Mouse (Mus musculus): ENCODE measurements around the gene Hoxa11. TPM values are rescaled to one million over a fixed set of nuclear protein-coding genes. Genes with fewer than 3 reads are reported as not detected.
A peak's percentile ranks its signal among the peaks of the same experiment; 100 is the strongest.

The Hoxa11 gene
- not detected in 2 replicates for polyA plus RNA-seq (2016; fragmentation: Nextera tagmentation; extraction: Ambion mirVana)

DNA sequence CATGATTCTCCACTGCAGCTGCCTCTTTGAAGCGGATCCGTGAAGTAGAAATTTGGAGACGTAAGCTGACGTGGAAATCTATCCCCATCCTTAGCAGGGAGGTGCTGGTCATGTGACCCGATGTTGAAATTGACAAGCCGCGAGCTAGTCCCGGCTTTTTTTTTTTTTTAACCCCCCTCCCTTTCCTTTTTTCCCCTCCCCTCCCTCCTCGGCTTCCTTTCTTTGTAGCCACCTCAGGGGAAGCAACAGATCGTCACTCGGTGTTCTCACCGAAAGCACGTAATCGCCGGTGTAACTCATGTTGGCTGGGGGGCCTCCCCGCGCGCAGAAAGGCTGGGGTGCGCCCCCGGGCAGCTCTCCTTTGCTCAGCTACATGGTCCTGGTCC lies at the start of gene Hoxa11:
TSS of gene Hoxa11 (minus strand) at position 54 of the 386 bp plus-strand sequence.
- no peak for DNase-seq (ENCODE audit: low spot score)
- peaks cover 100% of the 10 kb centered on the region for H3K27me3 ChIP-seq (replicated peaks; ENCODE audit: low read depth, poor library complexity, severe bottlenecking)
- H3K27ac ChIP-seq (replicated peaks), result no peak within 1 kb of the TSS
- H3K36me3 ChIP-seq (replicated peaks), result no peaks in the 10 kb centered on the region
- WGBS, result under 1% methylated on average over 20 of the region's 20 CpGs
- no peaks in the 10 kb centered on the region for H3K9me3 ChIP-seq
- H3K4me1 ChIP-seq, result peaks cover 15% of the 10 kb centered on the region
- no peak within 1 kb of the TSS for H3K4me3 ChIP-seq

DNA sequence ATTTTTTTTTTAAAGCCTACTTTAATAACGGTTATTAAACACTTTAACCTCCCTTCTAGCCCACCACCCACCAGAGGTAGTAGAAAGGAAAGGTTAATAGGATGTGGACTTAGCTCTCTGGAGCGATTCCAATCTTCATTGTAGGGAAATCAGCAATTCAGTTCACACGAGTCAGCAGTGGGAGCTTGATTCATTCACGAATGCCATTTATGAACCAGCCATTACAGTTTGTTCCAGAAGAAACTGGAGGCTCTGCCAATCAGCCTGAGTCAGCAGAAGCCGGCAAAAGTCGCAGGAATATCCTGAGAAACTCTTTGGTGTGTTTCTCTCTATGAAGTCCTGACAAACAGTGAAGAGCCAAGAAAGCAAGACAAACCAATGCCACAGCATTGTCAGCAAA lies 49.0 kb upstream of the Hoxa11 start:
- 82% methylated on average over 6 of the region's 6 CpGs for WGBS
- H3K4me1 ChIP-seq, result peaks cover 9% of the 10 kb centered on the region
- no peaks in the 10 kb centered on the region for H3K36me3 ChIP-seq (replicated peaks)
- H3K27ac ChIP-seq (replicated peaks), result no peak overlapping the region
- peaks cover 94% of the 10 kb centered on the region for H3K27me3 ChIP-seq (replicated peaks; ENCODE audit: low read depth, poor library complexity, severe bottlenecking)
- no peak for DNase-seq (ENCODE audit: low spot score)
- H3K4me3 ChIP-seq, result no peak overlapping the region
- no peaks in the 10 kb centered on the region for H3K9me3 ChIP-seq

DNA sequence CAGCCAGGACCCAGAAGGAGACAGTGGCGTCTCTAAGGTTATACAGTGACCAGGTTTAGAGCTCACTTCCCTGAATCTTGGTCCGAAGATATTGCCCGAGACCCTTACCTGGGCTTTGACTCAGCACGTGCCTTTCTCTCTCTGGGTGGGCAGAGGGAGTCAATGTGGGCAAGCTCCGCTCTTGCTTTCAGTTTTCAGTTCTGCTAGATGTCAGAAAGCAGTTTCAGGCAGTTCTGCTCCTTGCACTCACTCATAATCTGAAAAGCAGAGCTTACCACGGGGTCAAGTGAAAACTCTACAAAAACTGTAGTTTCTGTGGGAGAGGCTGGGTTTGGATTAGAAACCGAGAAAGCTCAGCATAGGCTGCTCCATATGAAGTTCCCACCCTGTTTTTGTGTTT lies 46.7 kb upstream of the Hoxa11 start:
- DNase-seq (ENCODE audit: low spot score), result no peak
- Histone ChIP-seq H3K4me1 (peaks cover 9% of the 10 kb centered on the region), H3K27me3 (replicated peaks; ENCODE audit: low read depth, poor library complexity, severe bottlenecking) (peaks cover 97% of the 10 kb centered on the region), H3K4me3 (no peak overlapping the region), H3K36me3 (replicated peaks) (no peaks in the 10 kb centered on the region), H3K9me3 (no peaks in the 10 kb centered on the region), H3K27ac (replicated peaks) (no peak overlapping the region)
- WGBS, result 56% methylated on average over 7 of the region's 7 CpGs

DNA sequence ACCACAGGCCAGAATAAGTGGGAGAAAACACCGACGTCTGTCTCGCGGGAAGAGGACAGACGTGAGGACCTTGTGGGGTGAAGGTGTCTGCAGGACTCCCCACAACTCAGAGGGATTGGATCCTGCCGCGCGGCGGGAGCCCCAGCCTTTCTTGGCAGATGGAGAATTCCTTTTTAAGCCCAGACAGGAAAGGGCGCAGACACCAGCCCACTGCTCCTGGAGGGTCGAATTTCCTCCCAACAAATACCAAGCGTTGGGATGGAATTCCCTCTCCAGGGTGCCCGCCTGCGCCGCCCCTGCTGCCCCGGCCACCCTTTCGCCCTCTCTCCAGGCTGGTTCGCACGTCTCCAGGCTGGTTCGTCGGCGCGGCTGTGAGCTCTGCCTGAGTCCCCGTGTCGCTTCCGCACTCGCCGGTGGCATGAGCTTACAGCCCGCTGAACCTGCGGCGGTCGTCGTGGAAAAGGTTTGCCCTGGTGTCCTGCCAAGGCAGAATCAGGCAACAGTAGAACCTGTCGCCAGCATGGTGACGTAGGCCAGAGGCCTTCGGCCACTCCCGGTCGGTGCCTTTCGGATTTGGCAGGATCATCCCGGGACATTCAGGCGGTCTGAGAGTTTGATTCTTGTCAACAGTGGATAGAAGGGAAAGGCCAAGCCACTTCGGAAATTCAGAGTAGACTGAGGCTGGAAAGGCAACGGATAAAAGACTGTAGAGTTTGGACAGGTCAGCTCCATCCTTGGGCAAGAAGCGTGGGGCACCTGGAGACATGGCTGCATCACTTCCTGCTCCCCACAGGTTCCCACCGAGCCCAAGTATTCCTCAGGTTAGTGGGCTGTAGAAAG lies 45.6 kb upstream of the Hoxa11 start:
- H3K27ac ChIP-seq (replicated peaks), result no peak overlapping the region
- peaks cover 9% of the 10 kb centered on the region for H3K4me1 ChIP-seq
- WGBS, result 2% methylated on average over 45 of the region's 45 CpGs
- H3K27me3 ChIP-seq (replicated peaks; ENCODE audit: low read depth, poor library complexity, severe bottlenecking), result peaks cover 95% of the 10 kb centered on the region
- peak; percentile 69 for DNase-seq (ENCODE audit: low spot score)
- H3K36me3 ChIP-seq (replicated peaks), result no peaks in the 10 kb centered on the region
- H3K4me3 ChIP-seq, result peak overlapping the region; percentile 48
- H3K9me3 ChIP-seq, result no peaks in the 10 kb centered on the region

DNA sequence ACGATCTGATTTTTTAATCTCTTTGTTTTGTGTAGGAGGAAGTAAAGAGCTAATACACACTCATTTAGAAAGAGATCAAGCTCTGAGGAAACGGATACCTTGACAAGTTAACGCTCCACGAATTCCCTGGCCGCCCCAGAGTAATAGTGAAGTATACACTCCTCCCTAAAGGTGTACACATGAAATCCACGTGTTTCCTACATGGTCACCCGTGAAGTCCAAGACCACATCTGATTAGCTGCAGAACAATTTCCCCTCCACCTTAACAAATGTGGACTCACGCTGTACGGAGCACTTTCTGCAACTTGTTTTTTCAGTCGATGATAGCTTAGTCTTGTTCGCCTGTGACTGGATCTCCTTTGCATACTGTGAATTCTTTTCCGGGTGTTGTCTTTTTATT lies 44.6 kb upstream of the Hoxa11 start:
- 17% methylated on average over 12 of the region's 12 CpGs for WGBS
- no peaks in the 10 kb centered on the region for H3K36me3 ChIP-seq (replicated peaks)
- no peak overlapping the region for H3K4me3 ChIP-seq
- no peaks in the 10 kb centered on the region for H3K9me3 ChIP-seq
- H3K27me3 ChIP-seq (replicated peaks; ENCODE audit: low read depth, poor library complexity, severe bottlenecking), result peaks cover 90% of the 10 kb centered on the region
- peak; percentile 24 for DNase-seq (ENCODE audit: low spot score)
- H3K4me1 ChIP-seq, result peaks cover 9% of the 10 kb centered on the region
- no peak overlapping the region for H3K27ac ChIP-seq (replicated peaks)

DNA sequence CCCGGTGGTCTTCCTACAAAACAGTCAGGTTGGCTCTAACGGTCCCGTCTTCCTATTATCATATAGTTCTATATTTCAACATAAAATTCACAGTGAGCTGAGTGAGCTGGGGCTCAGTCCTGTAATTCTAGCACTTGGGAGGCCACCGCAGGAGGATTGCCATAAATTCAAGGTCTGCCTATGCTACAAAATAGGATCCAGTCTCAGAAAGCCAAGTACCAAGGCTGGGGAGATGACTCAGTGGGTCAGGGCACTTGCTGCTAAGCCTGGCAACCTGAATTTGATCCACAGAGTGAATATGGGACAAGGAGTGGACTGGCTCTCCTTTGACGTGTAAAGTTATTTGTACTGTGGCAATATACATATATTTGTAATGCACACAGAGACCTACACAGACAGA lies 38.3 kb upstream of the Hoxa11 start:
- H3K36me3 ChIP-seq (replicated peaks), result no peaks in the 10 kb centered on the region
- peaks cover 77% of the 10 kb centered on the region for H3K27me3 ChIP-seq (replicated peaks; ENCODE audit: low read depth, poor library complexity, severe bottlenecking)
- H3K9me3 ChIP-seq, result no peaks in the 10 kb centered on the region
- H3K4me3 ChIP-seq, result no peak overlapping the region
- H3K27ac ChIP-seq (replicated peaks), result no peak overlapping the region
- DNase-seq (ENCODE audit: low spot score), result no peak
- no peaks in the 10 kb centered on the region for H3K4me1 ChIP-seq
- 83% methylated on average over 5 of the region's 5 CpGs for WGBS

DNA sequence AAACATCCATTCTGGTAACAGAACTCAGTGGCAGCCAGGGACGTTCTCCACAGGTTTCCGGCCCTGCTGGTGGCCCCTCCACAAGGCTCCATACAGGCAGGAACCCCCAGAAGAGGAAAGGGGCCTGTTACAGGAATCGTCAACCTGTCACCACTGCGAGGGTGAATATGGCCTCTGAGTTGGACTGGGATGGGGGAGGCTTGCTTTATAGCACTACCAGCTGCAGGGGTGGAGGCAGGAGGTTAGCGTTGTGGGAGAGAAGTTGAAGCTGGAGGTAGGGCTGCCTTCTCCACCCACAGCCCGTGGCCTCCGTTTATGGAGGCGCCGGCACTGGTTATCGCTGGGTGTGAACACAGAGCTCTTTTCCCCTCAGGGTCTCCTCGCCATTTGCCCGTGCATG lies 35.5 kb upstream of the Hoxa11 start:
- no peak for DNase-seq (ENCODE audit: low spot score)

DNA sequence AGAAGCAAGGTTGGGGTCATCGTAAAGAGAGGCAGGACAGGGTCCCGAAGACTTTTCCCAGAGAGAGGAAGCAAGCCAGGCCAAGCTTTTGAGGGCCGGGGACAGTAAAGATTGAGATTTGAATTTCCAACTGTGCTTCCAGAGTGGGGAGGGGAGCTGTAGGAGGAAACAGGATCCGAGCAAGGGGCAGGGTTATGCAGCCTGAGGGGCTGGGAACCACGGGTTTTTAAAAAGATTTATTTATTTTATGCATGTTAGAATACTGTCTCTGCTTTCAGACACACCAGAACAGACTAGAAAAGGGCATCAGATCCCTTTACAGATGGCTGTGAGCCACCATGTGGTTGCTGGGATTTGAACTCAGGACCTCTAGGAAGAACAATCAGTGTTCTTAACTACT lies 31.3 kb upstream of the Hoxa11 start:
- WGBS, result 8% methylated on average over 5 of the region's 5 CpGs

More for the DNA sequence above, 35.5 kb upstream of the Hoxa11 start:
- no peak overlapping the region for H3K4me3 ChIP-seq
- no peaks in the 10 kb centered on the region for H3K4me1 ChIP-seq
- WGBS, result 68% methylated on average over 12 of the region's 12 CpGs
- H3K9me3 ChIP-seq, result no peaks in the 10 kb centered on the region
- peaks cover 81% of the 10 kb centered on the region for H3K27me3 ChIP-seq (replicated peaks; ENCODE audit: low read depth, poor library complexity, severe bottlenecking)
- no peaks in the 10 kb centered on the region for H3K36me3 ChIP-seq (replicated peaks)
- no peak overlapping the region for H3K27ac ChIP-seq (replicated peaks)

DNA sequence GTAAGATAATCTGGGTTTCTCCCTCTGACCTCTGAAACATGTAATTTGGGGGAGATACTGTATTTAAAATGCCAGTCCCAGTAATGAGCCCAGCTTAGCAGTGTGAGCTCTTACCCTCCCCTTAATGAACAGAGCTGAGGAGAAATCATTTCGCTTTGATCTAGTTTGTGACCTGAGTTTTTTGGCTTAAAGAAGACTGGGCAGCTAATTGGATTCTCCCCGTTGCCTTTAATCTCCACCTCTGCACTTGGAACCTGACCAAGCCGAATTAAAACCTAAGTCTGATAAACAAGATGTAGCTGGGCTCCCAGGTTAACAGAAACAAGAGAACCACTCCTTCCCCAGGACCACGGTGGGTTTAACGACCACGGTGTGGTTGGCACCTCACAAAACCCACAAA lies 30.8 kb upstream of the Hoxa11 start:
- no peak for DNase-seq (ENCODE audit: low spot score)
- 2% methylated on average over 6 of the region's 6 CpGs for whole genome bisulfite sequencing
- no peaks in the 10 kb centered on the region for H3K4me1 ChIP-seq
- no peaks in the 10 kb centered on the region for H3K9me3 ChIP-seq
- H3K36me3 ChIP-seq (replicated peaks), result no peaks in the 10 kb centered on the region
- H3K4me3 ChIP-seq, result no peak overlapping the region
- H3K27me3 ChIP-seq (replicated peaks; ENCODE audit: low read depth, poor library complexity, severe bottlenecking), result peaks cover 93% of the 10 kb centered on the region
- H3K27ac ChIP-seq (replicated peaks), result no peak overlapping the region

More for the DNA sequence above, 31.3 kb upstream of the Hoxa11 start:
- no peak for DNase-seq (ENCODE audit: low spot score)
- Histone ChIP-seq H3K27me3 (replicated peaks; ENCODE audit: low read depth, poor library complexity, severe bottlenecking) (peaks cover 93% of the 10 kb centered on the region), H3K36me3 (replicated peaks) (no peaks in the 10 kb centered on the region), H3K4me3 (no peak overlapping the region), H3K4me1 (no peaks in the 10 kb centered on the region), H3K9me3 (no peaks in the 10 kb centered on the region), H3K27ac (replicated peaks) (no peak overlapping the region)

DNA sequence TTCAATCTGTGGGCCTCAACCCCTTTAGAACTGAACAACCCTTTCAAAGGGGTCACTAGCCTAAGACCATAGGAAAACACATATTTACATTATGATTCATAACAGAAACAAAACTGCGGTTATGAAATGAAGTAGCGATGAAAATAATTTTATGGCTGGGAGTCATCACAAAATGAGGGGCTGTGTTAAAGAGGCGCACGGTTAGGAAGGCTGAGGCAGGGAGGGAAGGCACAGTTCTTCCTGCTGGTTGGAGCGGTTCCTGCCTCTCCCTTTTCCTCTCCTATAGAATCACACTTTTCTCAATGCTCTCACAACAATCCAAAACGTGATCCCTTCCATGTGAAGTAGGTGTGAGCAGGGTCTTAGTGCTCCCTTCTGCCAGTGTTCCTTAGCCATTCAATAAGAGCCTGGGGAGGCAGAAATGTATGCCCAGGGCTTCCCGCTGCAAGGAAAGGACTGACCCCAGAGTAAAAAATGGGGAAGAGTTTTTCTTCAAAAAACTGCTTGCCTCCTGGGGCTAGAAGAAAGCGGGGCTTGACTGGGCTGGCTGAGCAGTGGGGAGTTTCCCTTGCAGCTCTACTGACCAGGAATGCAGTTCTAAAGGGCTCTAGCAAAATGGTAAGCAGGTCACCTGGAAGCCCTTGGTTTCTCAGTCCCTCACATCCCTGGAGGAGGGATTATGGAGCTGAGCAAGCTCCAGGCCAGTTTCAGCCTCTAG lies 30.1 kb upstream of the Hoxa11 start:
- WGBS, result 7% methylated on average over 8 of the region's 8 CpGs
- H3K36me3 ChIP-seq (replicated peaks), result no peaks in the 10 kb centered on the region
- DNase-seq (ENCODE audit: low spot score), result peak; percentile 23
- no peak overlapping the region for H3K27ac ChIP-seq (replicated peaks)
- no peaks in the 10 kb centered on the region for H3K9me3 ChIP-seq
- no peak overlapping the region for H3K4me3 ChIP-seq
- no peaks in the 10 kb centered on the region for H3K4me1 ChIP-seq
- peaks cover 93% of the 10 kb centered on the region for H3K27me3 ChIP-seq (replicated peaks; ENCODE audit: low read depth, poor library complexity, severe bottlenecking)

DNA sequence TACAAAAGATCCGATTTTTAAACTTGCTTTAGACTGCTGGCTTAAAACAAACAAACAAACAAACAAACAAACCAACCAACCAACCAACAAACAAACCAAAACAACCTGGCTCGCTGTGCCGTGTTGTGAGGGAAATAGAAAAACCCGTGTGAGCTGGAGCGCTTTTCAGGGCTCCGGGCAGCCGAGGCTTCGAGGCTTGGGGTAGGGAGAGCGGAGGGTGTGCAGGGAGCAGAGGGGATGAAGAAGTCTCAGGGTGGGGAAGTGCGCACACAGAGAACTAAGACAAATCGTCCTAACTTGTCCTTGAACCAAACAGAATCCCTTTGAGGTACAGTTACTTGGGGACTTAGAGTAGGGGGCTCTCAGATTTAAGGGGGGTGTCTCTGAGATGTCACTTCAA lies 29.0 kb upstream of the Hoxa11 start:
- H3K27ac ChIP-seq (replicated peaks), result no peak overlapping the region
- no peaks in the 10 kb centered on the region for H3K4me1 ChIP-seq
- DNase-seq (ENCODE audit: low spot score), result no peak

DNA sequence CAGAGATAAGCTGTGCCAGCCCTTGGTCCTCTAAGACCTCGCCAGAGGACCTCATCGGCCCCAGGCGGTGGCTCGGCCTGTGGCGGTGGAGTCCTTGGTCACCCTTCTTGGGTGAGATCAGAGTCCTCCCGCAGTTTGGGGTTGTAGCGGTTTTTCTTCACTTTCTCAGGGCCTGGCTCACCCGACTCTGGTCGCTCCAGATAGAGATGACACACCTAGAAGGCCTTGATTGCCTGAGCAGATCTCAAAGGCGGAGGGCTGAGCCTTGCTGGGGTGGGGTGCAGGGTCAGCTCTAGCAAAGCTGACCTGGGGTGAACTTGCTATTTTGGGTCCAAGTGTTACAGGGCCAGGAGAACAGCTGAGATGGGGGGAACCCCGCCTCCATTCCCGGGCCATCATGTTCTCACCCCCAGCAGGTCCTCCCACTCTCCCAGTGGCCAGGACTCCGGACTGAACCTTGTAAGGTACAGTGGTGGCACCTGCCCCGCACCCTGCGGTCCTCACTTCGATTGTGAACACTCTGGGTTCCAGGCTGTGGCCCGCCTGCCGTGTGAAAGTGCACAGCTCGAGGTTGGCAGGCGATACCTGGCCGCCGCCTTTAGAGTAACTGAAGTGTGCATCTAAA lies 28.2 kb upstream of the Hoxa11 start:
- Histone ChIP-seq H3K36me3 (replicated peaks) (no peaks in the 10 kb centered on the region), H3K4me3 (no peak overlapping the region), H3K4me1 (no peaks in the 10 kb centered on the region), H3K27me3 (replicated peaks; ENCODE audit: low read depth, poor library complexity, severe bottlenecking) (peaks cover 99% of the 10 kb centered on the region), H3K9me3 (no peaks in the 10 kb centered on the region), H3K27ac (replicated peaks) (no peak overlapping the region)
- under 1% methylated on average over 22 of the region's 22 CpGs for WGBS
- DNase-seq (ENCODE audit: low spot score), result peak; percentile 56

More for the DNA sequence above, 29.0 kb upstream of the Hoxa11 start:
- no peaks in the 10 kb centered on the region for H3K9me3 ChIP-seq
- whole genome bisulfite sequencing, result 1% methylated on average over 11 of the region's 11 CpGs
- peaks cover 96% of the 10 kb centered on the region for H3K27me3 ChIP-seq (replicated peaks; ENCODE audit: low read depth, poor library complexity, severe bottlenecking)
- H3K36me3 ChIP-seq (replicated peaks), result no peaks in the 10 kb centered on the region
- no peak overlapping the region for H3K4me3 ChIP-seq
